Mouse (Mus musculus): ENCODE data around the gene Gm20481. TPM values are rescaled to one million over a fixed set of nuclear protein-coding genes. Genes with fewer than 3 reads are reported as not detected.
A peak's percentile ranks its signal among the peaks of the same experiment; 100 is the strongest.
"Not testable (repeated sequence)": the region's sequence is repeated elsewhere in the genome, so short reads cannot be mapped to it uniquely, and the experiment has no call there.

The Gm20481 gene
- polyA plus RNA-seq (2016; fragmentation: Nextera tagmentation; extraction: Ambion mirVana): not detected in 2 replicates

- H3K36me3 ChIP-seq (replicated peaks); DNase-seq (ENCODE audit: low spot score): not testable (repeated sequence)
- H3K27me3 ChIP-seq (replicated peaks; ENCODE audit: low read depth, poor library complexity, severe bottlenecking): peaks cover 65% of the 10 kb centered on the region
Measured at GRCm38 (mm10) chr17:34969822-34970221, at the start of gene Gm20481. Gene Gm20481, plus strand, starts transcription at chr17:34969912.

GRCm38 (mm10) chr17:34922939-34923338 is 46.8 kb upstream of the Gm20481 start:
- H3K4me1 ChIP-seq: peaks cover 3% of the 10 kb centered on the region; the same call in 1 of the 2 replicates
- H3K27ac ChIP-seq (replicated peaks): no peak overlapping the region
- WGBS: 50% methylated on average over 6 of the region's 6 CpGs
- H3K27me3 ChIP-seq (replicated peaks; ENCODE audit: low read depth, poor library complexity, severe bottlenecking): no peaks in the 10 kb centered on the region
- no peak overlapping the region for H3K4me3 ChIP-seq
- H3K9me3 ChIP-seq: no peaks in the 10 kb centered on the region
- DNase-seq (ENCODE audit: low spot score): no peak
- H3K36me3 ChIP-seq (replicated peaks): no peaks in the 10 kb centered on the region

More at GRCm38 (mm10) chr17:34969822-34970221, at the start of gene Gm20481:
- peaks cover 11% of the 10 kb centered on the region for H3K4me1 ChIP-seq
- WGBS: 68% methylated on average over 9 of the region's 11 CpGs
- not testable (repeated sequence) for H3K27ac ChIP-seq (replicated peaks); H3K9me3 ChIP-seq
- H3K4me3 ChIP-seq: 0 out of 2 replicates have a peak within 1 kb of the TSS, but pooled peaks have one; percentile 11

- Histone ChIP-seq H3K4me1 (peaks cover 3% of the 10 kb centered on the region; the same call in 1 of the 2 replicates), H3K9me3 (no peaks in the 10 kb centered on the region), H3K4me3 (no peak overlapping the region), H3K27me3 (replicated peaks; ENCODE audit: low read depth, poor library complexity, severe bottlenecking) (no peaks in the 10 kb centered on the region), H3K27ac (replicated peaks) (no peak overlapping the region), H3K36me3 (replicated peaks) (no peaks in the 10 kb centered on the region)
- WGBS: 73% methylated on average over 5 of the region's 5 CpGs
- no peak for DNase-seq (ENCODE audit: low spot score)
Measured at GRCm38 (mm10) chr17:34924258-34924657, 45.5 kb upstream of the Gm20481 start.

- DNase-seq (ENCODE audit: low spot score): no peak
- Histone ChIP-seq H3K4me1 (peaks cover 15% of the 10 kb centered on the region), H3K9me3 (no peaks in the 10 kb centered on the region), H3K27me3 (replicated peaks; ENCODE audit: low read depth, poor library complexity, severe bottlenecking) (no peaks in the 10 kb centered on the region), H3K36me3 (replicated peaks) (no peaks in the 10 kb centered on the region), H3K27ac (replicated peaks) (no peak overlapping the region; the same call in 1 of the 2 replicates), H3K4me3 (no peak overlapping the region; the same call in 1 of the 2 replicates)
- 85% methylated on average over 18 of the region's 18 CpGs for WGBS
Measured at GRCm38 (mm10) chr17:34927306-34928019, 42.2 kb upstream of the Gm20481 start.

- Histone ChIP-seq H3K27ac (replicated peaks) (no peak overlapping the region), H3K9me3 (no peaks in the 10 kb centered on the region), H3K4me1 (peaks cover 18% of the 10 kb centered on the region), H3K27me3 (replicated peaks; ENCODE audit: low read depth, poor library complexity, severe bottlenecking) (0 out of 2 replicates have a peak, but pooled peaks cover 4% of the 10 kb centered on the region), H3K4me3 (no peak overlapping the region), H3K36me3 (replicated peaks) (peaks cover 6% of the 10 kb centered on the region; the same call in 1 of the 2 replicates)
- no peak for DNase-seq (ENCODE audit: low spot score)
- WGBS: 75% methylated on average over 4 of the region's 4 CpGs
Measured at GRCm38 (mm10) chr17:34928841-34929240, 40.9 kb upstream of the Gm20481 start.

- Histone ChIP-seq H3K4me1 (peaks cover 37% of the 10 kb centered on the region), H3K9me3 (no peaks in the 10 kb centered on the region), H3K27ac (replicated peaks) (peak within 1 kb of the TSS; percentile 85), H3K27me3 (replicated peaks; ENCODE audit: low read depth, poor library complexity, severe bottlenecking) (0 out of 2 replicates have a peak, but pooled peaks cover 4% of the 10 kb centered on the region), H3K36me3 (replicated peaks) (peaks cover 12% of the 10 kb centered on the region; the same call in 1 of the 2 replicates), H3K4me3 (peak within 1 kb of the TSS; percentile 82)
- peak; percentile 97 for DNase-seq (ENCODE audit: low spot score)
- under 1% methylated on average over 38 of the region's 38 CpGs for WGBS
Measured at GRCm38 (mm10) chr17:34931061-34931734, 38.5 kb upstream of the Gm20481 start, which contains the start of gene Neu1. Gene Neu1, plus strand, starts transcription at chr17:34931253.

GRCm38 (mm10) chr17:34931735-34932098 is 38.0 kb upstream of the Gm20481 start:
- H3K27me3 ChIP-seq (replicated peaks; ENCODE audit: low read depth, poor library complexity, severe bottlenecking): 0 out of 2 replicates have a peak, but pooled peaks cover 4% of the 10 kb centered on the region
- H3K4me3 ChIP-seq: peak overlapping the region; percentile 82
- H3K9me3 ChIP-seq: no peaks in the 10 kb centered on the region
- DNase-seq (ENCODE audit: low spot score): peak; percentile 36
- H3K27ac ChIP-seq (replicated peaks): peak overlapping the region; percentile 85
- peaks cover 12% of the 10 kb centered on the region; the same call in 1 of the 2 replicates for H3K36me3 ChIP-seq (replicated peaks)
- H3K4me1 ChIP-seq: peaks cover 37% of the 10 kb centered on the region
- 15% methylated on average over 14 of the region's 14 CpGs for WGBS

GRCm38 (mm10) chr17:34932287-34932686 is 37.4 kb upstream of the Gm20481 start:
- Histone ChIP-seq H3K27ac (replicated peaks) (no peak overlapping the region), H3K36me3 (replicated peaks) (peaks cover 12% of the 10 kb centered on the region; the same call in 1 of the 2 replicates), H3K27me3 (replicated peaks; ENCODE audit: low read depth, poor library complexity, severe bottlenecking) (0 out of 2 replicates have a peak, but pooled peaks cover 4% of the 10 kb centered on the region), H3K9me3 (no peaks in the 10 kb centered on the region), H3K4me1 (peaks cover 37% of the 10 kb centered on the region), H3K4me3 (peak overlapping the region; percentile 82)
- no peak for DNase-seq (ENCODE audit: low spot score)
- WGBS: 92% methylated on average over 8 of the region's 8 CpGs

- H3K27me3 ChIP-seq (replicated peaks; ENCODE audit: low read depth, poor library complexity, severe bottlenecking): 0 out of 2 replicates have a peak, but pooled peaks cover 4% of the 10 kb centered on the region
- peak overlapping the region; percentile 63; the same call in 1 of the 2 replicates for H3K27ac ChIP-seq (replicated peaks)
- peak; percentile 22 for DNase-seq (ENCODE audit: low spot score)
- peaks cover 12% of the 10 kb centered on the region; the same call in 1 of the 2 replicates for H3K36me3 ChIP-seq (replicated peaks)
- no peaks in the 10 kb centered on the region for H3K9me3 ChIP-seq
- H3K4me1 ChIP-seq: peaks cover 37% of the 10 kb centered on the region
- 50% methylated on average over 24 of the region's 24 CpGs for WGBS
- H3K4me3 ChIP-seq: peak overlapping the region; percentile 29; the same call in 1 of the 2 replicates
Measured at GRCm38 (mm10) chr17:34934031-34934430, 35.7 kb upstream of the Gm20481 start.

- no peaks in the 10 kb centered on the region for H3K9me3 ChIP-seq
- 0 out of 2 replicates have a peak, but pooled peaks cover 4% of the 10 kb centered on the region for H3K27me3 ChIP-seq (replicated peaks; ENCODE audit: low read depth, poor library complexity, severe bottlenecking)
- no peak for DNase-seq (ENCODE audit: low spot score)
- WGBS: 35% methylated on average over 8 of the region's 8 CpGs
- peak overlapping the region; percentile 29; the same call in 1 of the 2 replicates for H3K4me3 ChIP-seq
- peak overlapping the region; percentile 63 for H3K27ac ChIP-seq (replicated peaks)
- H3K4me1 ChIP-seq: peaks cover 37% of the 10 kb centered on the region
- peaks cover 12% of the 10 kb centered on the region; the same call in 1 of the 2 replicates for H3K36me3 ChIP-seq (replicated peaks)
Measured at GRCm38 (mm10) chr17:34934830-34935229, 34.9 kb upstream of the Gm20481 start.

GRCm38 (mm10) chr17:34937960-34938505 is 31.7 kb upstream of the Gm20481 start:
- WGBS: 88% methylated on average over 6 of the region's 6 CpGs
- peaks cover 30% of the 10 kb centered on the region for H3K4me1 ChIP-seq
- no peak for DNase-seq (ENCODE audit: low spot score)
- H3K36me3 ChIP-seq (replicated peaks): peaks cover 6% of the 10 kb centered on the region; the same call in 1 of the 2 replicates
- H3K9me3 ChIP-seq: no peaks in the 10 kb centered on the region
- H3K4me3 ChIP-seq: no peak overlapping the region
- no peaks in the 10 kb centered on the region for H3K27me3 ChIP-seq (replicated peaks; ENCODE audit: low read depth, poor library complexity, severe bottlenecking)
- H3K27ac ChIP-seq (replicated peaks): no peak overlapping the region

All from embryonic facial prominence, embryonic 10.5 days (tissue).